In genomic region chr12:102434107-102434506, GRCm38 (mm10) we compare ENCODE assay signal across 22 mouse cellular contexts.
"Had no signal": no experiment of that assay in that cellular context is flagged by ENCODE, and none has a peak within 500 bp of the region (broad histone marks: within the 10 kb centered on the region; RNA-seq: fewer than 3 reads in every experiment).

No protein-coding gene starts in this region.

- H3K27me3 ChIP-seq: heart, embryonic 12.5 days; hindbrain, embryonic 12.5 days; intestine, embryonic 15.5 days; limb, embryonic 12.5 days had no signal

- H3K9me3 ChIP-seq: heart, embryonic 10.5 days; heart, embryonic 12.5 days; hindbrain, embryonic 10.5 days; hindbrain, embryonic 12.5 days; intestine, embryonic 15.5 days; limb, embryonic 10.5 days; limb, embryonic 12.5 days had no signal

- DNase-seq: gastrocnemius, adult 2 months; gastrocnemius, postnatal 10 days; gastrocnemius, postnatal 25 days; heart, adult 18-20 months; heart, postnatal 10 days; heart, postnatal 4 days; kidney, adult 18-20 months; kidney, adult 8-10 months; kidney, postnatal 10 days; kidney, postnatal 25 days; kidney, postnatal 4 days; liver had no signal

- H3K4me3 ChIP-seq: gastrocnemius, adult 2 months; heart, embryonic 10.5 days; heart, embryonic 12.5 days; hindbrain, embryonic 10.5 days; hindbrain, embryonic 12.5 days; intestine, embryonic 15.5 days; layer of hippocampus, adult 2 months; left cerebral cortex, adult 2 months; limb, embryonic 10.5 days; limb, embryonic 12.5 days had no signal

- H3K27ac ChIP-seq: gastrocnemius, adult 2 months; heart, embryonic 10.5 days; hindbrain, embryonic 10.5 days; hindbrain, embryonic 12.5 days; hindbrain, embryonic 14.5 days; intestine, embryonic 15.5 days; layer of hippocampus, adult 2 months; left cerebral cortex, adult 2 months; limb, embryonic 10.5 days; limb, embryonic 12.5 days had no signal

- H3K36me3 ChIP-seq: heart, embryonic 12.5 days; hindbrain, embryonic 10.5 days; hindbrain, embryonic 12.5 days; intestine, embryonic 15.5 days; limb, embryonic 10.5 days; limb, embryonic 12.5 days had no signal

- H3K9ac ChIP-seq: heart, embryonic 12.5 days; hindbrain, embryonic 12.5 days; hindbrain, embryonic 14.5 days; intestine, embryonic 15.5 days; limb, embryonic 12.5 days had no signal
